Mouse (Mus musculus): Measurements from ENCODE around the gene Fgf5. TPM values are rescaled to one million over a fixed set of nuclear protein-coding genes. Genes with fewer than 3 reads are reported as not detected.

Gene Fgf5
- polyA plus RNA-seq, 1 experiment: 1.1 TPM

- H3K27me3 ChIP-seq (ENCODE audit: control insufficient read depth, insufficient read depth, low read length): no peaks in the 10 kb centered on the region
- no peak for TF ChIP-seq POLR2A (IDR thresholded peaks at IDR 0.05; ENCODE audit: borderline replicate concordance, insufficient read depth, low read length)
- no peak for TF ChIP-seq CTCF (IDR thresholded peaks at IDR 0.05; ENCODE audit: borderline replicate concordance, insufficient read depth, low read depth, low read length)
- H3K27ac ChIP-seq (ENCODE audit: insufficient read depth, low read length): no peak overlapping the region
- WGBS: 44% methylated on average over 9 of the region's 9 CpGs
- H3K4me1 ChIP-seq (ENCODE audit: control insufficient read depth, insufficient read depth, low read length): no peaks in the 10 kb centered on the region
- DNase-seq: no peak
- no peak overlapping the region for H3K4me3 ChIP-seq (replicated peaks; ENCODE audit: insufficient read depth, low read depth, low read length)
Measured at GRCm38 (mm10) chr5:98306528-98306927, 52.5 kb downstream of the Fgf5 start.

GRCm38 (mm10) chr5:98326625-98327024 lies 72.6 kb downstream of the Fgf5 start:
- H3K27ac ChIP-seq (ENCODE audit: insufficient read depth, low read length): no peak overlapping the region
- DNase-seq: no peak
- H3K4me1 ChIP-seq (ENCODE audit: control insufficient read depth, insufficient read depth, low read length): no peaks in the 10 kb centered on the region
- 94% methylated on average over 2 of the region's 2 CpGs for WGBS
- H3K4me3 ChIP-seq (replicated peaks; ENCODE audit: insufficient read depth, low read depth, low read length): no peak overlapping the region
- H3K27me3 ChIP-seq (ENCODE audit: control insufficient read depth, insufficient read depth, low read length): no peaks in the 10 kb centered on the region
- TF ChIP-seq POLR2A (IDR thresholded peaks at IDR 0.05; ENCODE audit: borderline replicate concordance, insufficient read depth, low read length) (no peak), CTCF (IDR thresholded peaks at IDR 0.05; ENCODE audit: borderline replicate concordance, insufficient read depth, low read depth, low read length) (no peak)

Other genes with a start within 250 kb of the Fgf5 start
- gene Antxr2, start 223.1 kb upstream of the Fgf5 start, polyA plus RNA-seq (2012; rRNA removed): 0.49 and 0.93 TPM in 2 replicates
- gene Prdm8, start 87.0 kb upstream of the Fgf5 start, polyA plus RNA-seq (2012; rRNA removed): 11.1 and 15.5 TPM in 2 replicates
- 0.82 and 0.85 TPM in 2 replicates for gene Cfap299, start 75.1 kb downstream of the Fgf5 start, polyA plus RNA-seq (2012; rRNA removed)

Measured in cerebellum, adult 2 months (tissue).